Mouse (Mus musculus): ENCODE measurements around the gene Gm17018. TPM values are rescaled to one million over a fixed set of nuclear protein-coding genes. Genes with fewer than 3 reads are reported as not detected.

Gm17018 gene
- 43.4 and 46.9 TPM in 2 replicates for polyA plus RNA-seq (2015; fragmentation: Nextera tagmentation; extraction: Ambion mirVana)

- peak within 1 kb of the TSS; percentile 93 for H3K4me2 ChIP-seq (replicated peaks)
- H3K9ac ChIP-seq (replicated peaks), result peak within 1 kb of the TSS; percentile 74
- H3K27me3 ChIP-seq, result no peaks in the 10 kb centered on the region
- peak within 1 kb of the TSS; percentile 29; the same call in 1 of the 2 replicates for H3K27ac ChIP-seq (replicated peaks)
- ATAC-seq (replicated peaks), result peak; percentile 84
- H3K4me3 ChIP-seq, result peak within 1 kb of the TSS; percentile 49
- H3K9me3 ChIP-seq, result no peaks in the 10 kb centered on the region
- H3K4me1 ChIP-seq, result peaks cover 14% of the 10 kb centered on the region
- H3K36me3 ChIP-seq, result no peaks in the 10 kb centered on the region
- under 1% methylated on average over 35 of the region's 35 CpGs for WGBS
Measured at GRCm38 (mm10) chr19:45560153-45560890, at the start of gene Gm17018, which contains the start of gene Poll. Gene Gm17018, plus strand, starts transcription at chr19:45560615. Gene Poll, minus strand, starts transcription at chr19:45560531.

GRCm38 (mm10) chr19:45510680-45511079 lies 49.7 kb upstream of the Gm17018 start:
- Histone ChIP-seq H3K4me1 (peaks cover 18% of the 10 kb centered on the region), H3K27me3 (no peaks in the 10 kb centered on the region), H3K27ac (replicated peaks) (no peak overlapping the region; the same call in 1 of the 2 replicates), H3K9me3 (no peaks in the 10 kb centered on the region), H3K36me3 (peaks cover 15% of the 10 kb centered on the region), H3K4me2 (replicated peaks) (no peak overlapping the region), H3K4me3 (no peak overlapping the region), H3K9ac (replicated peaks) (no peak overlapping the region)
- 74% methylated on average over 3 of the region's 3 CpGs for WGBS
- no peak for ATAC-seq (replicated peaks)

GRCm38 (mm10) chr19:45511406-45511805 lies 49.0 kb upstream of the Gm17018 start:
- no peak overlapping the region for H3K4me2 ChIP-seq (replicated peaks)
- 45% methylated on average over 4 of the region's 4 CpGs for WGBS
- no peak for ATAC-seq (replicated peaks)
- H3K27me3 ChIP-seq, result no peaks in the 10 kb centered on the region
- peaks cover 15% of the 10 kb centered on the region for H3K4me1 ChIP-seq
- no peaks in the 10 kb centered on the region for H3K9me3 ChIP-seq
- H3K4me3 ChIP-seq, result no peak overlapping the region
- peaks cover 20% of the 10 kb centered on the region for H3K36me3 ChIP-seq
- peak overlapping the region; percentile 43; the same call in 1 of the 2 replicates for H3K27ac ChIP-seq (replicated peaks)
- H3K9ac ChIP-seq (replicated peaks), result no peak overlapping the region

- peaks cover 15% of the 10 kb centered on the region for H3K4me1 ChIP-seq
- WGBS, result 97% methylated on average over 2 of the region's 2 CpGs
- H3K36me3 ChIP-seq, result peaks cover 37% of the 10 kb centered on the region
Measured at GRCm38 (mm10) chr19:45515341-45515740, 45.1 kb upstream of the Gm17018 start.

GRCm38 (mm10) chr19:45516264-45516663 lies 44.2 kb upstream of the Gm17018 start:
- Histone ChIP-seq H3K4me1 (peaks cover 11% of the 10 kb centered on the region), H3K9me3 (no peaks in the 10 kb centered on the region), H3K4me2 (replicated peaks) (no peak overlapping the region), H3K27ac (replicated peaks) (no peak overlapping the region), H3K36me3 (peaks cover 40% of the 10 kb centered on the region), H3K27me3 (no peaks in the 10 kb centered on the region), H3K9ac (replicated peaks) (no peak overlapping the region), H3K4me3 (no peak overlapping the region)
- WGBS, result 94% methylated on average over 12 of the region's 12 CpGs
- no peak for ATAC-seq (replicated peaks)

More at GRCm38 (mm10) chr19:45515341-45515740, 45.1 kb upstream of the Gm17018 start:
- H3K4me2 ChIP-seq (replicated peaks), result no peak overlapping the region
- no peak overlapping the region for H3K4me3 ChIP-seq
- H3K27ac ChIP-seq (replicated peaks), result no peak overlapping the region
- no peak overlapping the region for H3K9ac ChIP-seq (replicated peaks)
- no peak for ATAC-seq (replicated peaks)
- no peaks in the 10 kb centered on the region for H3K27me3 ChIP-seq
- no peaks in the 10 kb centered on the region for H3K9me3 ChIP-seq

- no peak for ATAC-seq (replicated peaks)
- Histone ChIP-seq H3K4me2 (replicated peaks) (no peak overlapping the region), H3K9me3 (no peaks in the 10 kb centered on the region), H3K36me3 (peaks cover 36% of the 10 kb centered on the region), H3K4me3 (no peak overlapping the region), H3K27ac (replicated peaks) (no peak overlapping the region), H3K4me1 (no peaks in the 10 kb centered on the region), H3K9ac (replicated peaks) (no peak overlapping the region), H3K27me3 (no peaks in the 10 kb centered on the region)
- WGBS, result 89% methylated on average over 7 of the region's 7 CpGs
Measured at GRCm38 (mm10) chr19:45527382-45527781, 33.0 kb upstream of the Gm17018 start.

- Histone ChIP-seq H3K9ac (replicated peaks) (no peak overlapping the region), H3K9me3 (no peaks in the 10 kb centered on the region), H3K4me1 (no peaks in the 10 kb centered on the region), H3K27me3 (no peaks in the 10 kb centered on the region), H3K27ac (replicated peaks) (no peak overlapping the region), H3K4me2 (replicated peaks) (no peak overlapping the region), H3K4me3 (no peak overlapping the region), H3K36me3 (peaks cover 36% of the 10 kb centered on the region)
- 94% methylated on average over 10 of the region's 10 CpGs for WGBS
- no peak for ATAC-seq (replicated peaks)
Measured at GRCm38 (mm10) chr19:45527931-45528534, 32.4 kb upstream of the Gm17018 start.

- Histone ChIP-seq H3K36me3 (peaks cover 30% of the 10 kb centered on the region), H3K4me2 (replicated peaks) (no peak overlapping the region)
Measured at GRCm38 (mm10) chr19:45529294-45529693, 31.1 kb upstream of the Gm17018 start.

GRCm38 (mm10) chr19:45530200-45530995 lies 30.0 kb upstream of the Gm17018 start:
- Histone ChIP-seq H3K36me3 (peaks cover 30% of the 10 kb centered on the region), H3K4me3 (no peak overlapping the region), H3K4me2 (replicated peaks) (no peak overlapping the region), H3K27me3 (no peaks in the 10 kb centered on the region), H3K4me1 (peaks cover 7% of the 10 kb centered on the region; the same call in 1 of the 2 replicates), H3K9me3 (no peaks in the 10 kb centered on the region), H3K9ac (replicated peaks) (no peak overlapping the region), H3K27ac (replicated peaks) (no peak overlapping the region)
- no peak for ATAC-seq (replicated peaks)
- whole genome bisulfite sequencing, result 85% methylated on average over 15 of the region's 15 CpGs

More at GRCm38 (mm10) chr19:45529294-45529693, 31.1 kb upstream of the Gm17018 start:
- no peak for ATAC-seq (replicated peaks)
- 92% methylated on average over 5 of the region's 5 CpGs for WGBS
- H3K9me3 ChIP-seq, result no peaks in the 10 kb centered on the region
- no peak overlapping the region for H3K9ac ChIP-seq (replicated peaks)
- H3K27ac ChIP-seq (replicated peaks), result no peak overlapping the region
- H3K4me1 ChIP-seq, result peaks cover 1% of the 10 kb centered on the region; the same call in 1 of the 2 replicates
- H3K4me3 ChIP-seq, result no peak overlapping the region
- H3K27me3 ChIP-seq, result no peaks in the 10 kb centered on the region

GRCm38 (mm10) chr19:45531554-45531953 lies 28.9 kb upstream of the Gm17018 start:
- no peaks in the 10 kb centered on the region for H3K27me3 ChIP-seq
- H3K9me3 ChIP-seq, result no peaks in the 10 kb centered on the region
- H3K27ac ChIP-seq (replicated peaks), result no peak overlapping the region
- peaks cover 30% of the 10 kb centered on the region for H3K36me3 ChIP-seq
- H3K4me1 ChIP-seq, result peaks cover 7% of the 10 kb centered on the region; the same call in 1 of the 2 replicates
- H3K9ac ChIP-seq (replicated peaks), result no peak overlapping the region
- H3K4me3 ChIP-seq, result no peak overlapping the region
- H3K4me2 ChIP-seq (replicated peaks), result no peak overlapping the region
- no peak for ATAC-seq (replicated peaks)
- 60% methylated on average over 6 of the region's 6 CpGs for WGBS

GRCm38 (mm10) chr19:45533617-45534016 lies 26.8 kb upstream of the Gm17018 start:
- Histone ChIP-seq H3K9me3 (no peaks in the 10 kb centered on the region), H3K4me1 (peaks cover 7% of the 10 kb centered on the region; the same call in 1 of the 2 replicates), H3K9ac (replicated peaks) (no peak overlapping the region), H3K27me3 (no peaks in the 10 kb centered on the region), H3K27ac (replicated peaks) (no peak overlapping the region), H3K4me3 (no peak overlapping the region), H3K36me3 (peaks cover 16% of the 10 kb centered on the region), H3K4me2 (replicated peaks) (no peak overlapping the region)
- WGBS, result 64% methylated on average over 7 of the region's 7 CpGs
- no peak for ATAC-seq (replicated peaks)

All from forebrain, embryonic 15.5 days (tissue).